Mouse (Mus musculus) adrenal gland, postnatal 10 days (tissue): ENCODE measurements at regions not wholly inside any gene's neighbourhood (a gene's known extent, or its start where the extent isn't known, plus 50 kb on each side); places are given as distances from the start of the nearest gene placed in this dataset.
"Not testable (repeated sequence)": the region's sequence is repeated elsewhere in the genome, so short reads cannot be mapped to it uniquely, and the experiment has no call there.

Experiments used
- DNase-seq: peaks from one replicate; pipeline ENCODE4 v3.0.0; 2021; ENCODE audit warnings: mixed read lengths

DNA sequence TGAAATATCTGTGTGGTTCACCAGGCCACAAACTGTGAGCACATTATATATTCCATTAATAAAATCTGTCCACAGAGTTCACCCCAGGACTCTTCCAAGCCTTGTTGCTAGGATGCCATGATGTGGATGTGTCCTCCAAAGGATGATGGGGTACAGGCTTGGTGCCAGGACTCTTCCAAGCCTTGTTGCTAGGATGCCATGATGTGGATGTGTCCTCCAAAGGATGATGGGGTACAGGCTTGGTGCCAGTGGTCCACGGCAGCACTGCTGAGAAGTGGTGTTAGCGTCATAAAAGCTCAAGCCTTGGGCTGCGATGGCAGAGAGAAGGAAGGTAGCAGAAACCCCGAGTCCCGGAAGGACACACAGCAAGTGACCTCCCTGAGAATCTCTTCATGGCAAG, 153.4 kb downstream of the Srek1 start:
- not testable (repeated sequence) for DNase-seq

DNA sequence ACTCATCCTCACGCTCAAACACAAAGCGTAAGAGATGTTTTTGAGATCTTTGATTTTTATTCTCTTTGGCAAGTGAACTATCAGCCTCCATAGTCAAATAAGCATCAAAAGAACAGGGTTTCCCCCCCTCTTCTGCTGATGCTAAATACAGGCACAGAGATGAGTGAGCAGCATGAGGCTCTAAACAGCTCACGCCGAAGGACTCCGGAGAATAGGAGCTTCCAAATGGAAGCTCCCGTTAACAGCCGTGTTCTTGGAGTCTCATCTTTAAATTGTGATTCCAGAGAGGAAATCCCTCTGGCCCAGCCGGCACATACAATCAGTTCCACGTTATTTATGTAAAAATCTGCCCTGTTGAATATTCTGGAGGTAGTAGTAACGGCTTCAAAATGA, 161.1 kb downstream of the Srek1 start:
- DNase-seq: no peak

DNA sequence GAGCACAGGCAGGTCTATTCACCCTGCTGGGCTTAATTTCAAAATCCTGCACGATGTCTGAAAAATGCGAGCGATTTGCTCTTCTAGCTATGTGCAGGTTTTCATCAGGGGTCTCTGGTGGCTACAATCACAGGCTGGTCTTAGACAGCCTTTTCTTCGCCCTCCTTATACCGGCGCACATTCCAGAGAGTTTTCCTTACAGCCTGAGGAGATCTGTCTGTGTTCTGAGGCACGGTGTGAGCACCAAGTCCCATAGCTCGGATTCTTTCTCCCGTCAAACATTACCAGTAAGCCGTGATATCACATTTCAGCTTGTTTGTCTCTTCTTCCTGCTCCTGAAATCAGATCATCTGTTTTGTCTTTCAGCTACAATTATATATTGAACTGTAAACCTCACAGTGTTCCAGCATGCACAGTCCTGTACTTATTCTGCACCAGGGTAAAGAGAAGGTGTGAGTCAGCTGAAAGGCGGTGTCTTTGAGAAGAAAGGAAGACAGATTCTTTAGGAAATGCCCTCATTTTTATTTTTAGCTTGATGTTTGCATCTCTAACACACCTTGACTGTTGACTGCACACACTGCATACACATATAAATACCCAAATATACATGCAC, 161.6 kb downstream of the Srek1 start:
- DNase-seq: no peak

DNA sequence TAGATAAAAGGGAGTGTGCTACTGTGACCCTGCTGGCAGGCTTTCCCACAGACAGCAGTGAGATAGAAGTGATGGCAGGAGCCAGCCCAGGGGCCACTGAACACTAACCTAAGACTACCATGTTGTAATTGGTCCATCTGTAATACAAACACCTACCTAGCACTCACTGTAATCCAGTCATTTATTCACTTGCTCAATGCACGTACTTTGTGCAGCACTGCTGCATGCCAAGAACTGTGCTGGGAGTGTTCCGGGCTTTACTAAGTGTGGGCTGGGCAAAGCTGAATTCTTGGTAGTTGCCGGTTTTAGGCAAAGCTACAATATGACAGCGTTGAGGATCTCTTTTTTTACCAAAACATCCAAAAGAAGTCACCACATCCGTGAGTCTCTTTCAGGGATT, 172.1 kb downstream of the Srek1 start:
- no peak for DNase-seq

DNA sequence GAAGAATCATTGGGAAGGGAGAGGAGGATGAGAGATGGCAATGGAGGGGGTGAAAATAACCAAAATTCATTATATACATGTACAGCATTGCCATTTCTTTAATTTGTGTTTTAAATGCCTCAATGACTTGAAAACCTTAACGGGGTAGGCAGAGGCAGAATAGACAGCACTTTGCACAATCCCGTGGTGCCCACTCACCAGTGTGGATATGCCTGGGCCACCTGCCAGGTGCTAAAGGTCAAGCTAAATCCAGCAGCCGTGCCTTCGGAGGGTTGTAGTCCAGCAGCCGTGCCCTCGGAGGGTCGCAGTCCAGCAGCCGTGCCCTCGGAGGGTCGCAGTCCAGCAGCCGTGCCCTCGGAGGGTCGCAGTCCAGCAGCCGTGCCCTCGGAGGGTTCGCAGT, 182.0 kb downstream of the Srek1 start:
- no peak for DNase-seq

DNA sequence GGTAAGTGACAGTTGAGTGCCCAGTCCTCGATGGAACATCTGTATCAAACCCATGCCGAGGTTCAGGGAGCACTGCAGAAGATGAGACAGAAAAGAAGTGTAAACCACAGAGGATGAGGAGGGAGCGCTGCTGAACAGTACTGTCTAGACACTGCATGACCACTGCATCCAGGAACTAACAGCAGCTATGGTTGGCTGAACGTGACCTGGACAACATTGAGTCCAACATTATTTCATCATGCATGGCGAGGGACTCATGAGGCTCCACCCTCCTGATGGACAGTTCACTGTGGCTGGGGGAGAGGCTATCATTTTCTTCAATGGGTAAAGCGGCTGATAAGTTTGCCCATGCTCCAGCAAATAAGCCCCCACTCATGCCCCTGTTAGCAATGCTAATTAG, 182.5 kb downstream of the Srek1 start:
- DNase-seq: no peak

DNA sequence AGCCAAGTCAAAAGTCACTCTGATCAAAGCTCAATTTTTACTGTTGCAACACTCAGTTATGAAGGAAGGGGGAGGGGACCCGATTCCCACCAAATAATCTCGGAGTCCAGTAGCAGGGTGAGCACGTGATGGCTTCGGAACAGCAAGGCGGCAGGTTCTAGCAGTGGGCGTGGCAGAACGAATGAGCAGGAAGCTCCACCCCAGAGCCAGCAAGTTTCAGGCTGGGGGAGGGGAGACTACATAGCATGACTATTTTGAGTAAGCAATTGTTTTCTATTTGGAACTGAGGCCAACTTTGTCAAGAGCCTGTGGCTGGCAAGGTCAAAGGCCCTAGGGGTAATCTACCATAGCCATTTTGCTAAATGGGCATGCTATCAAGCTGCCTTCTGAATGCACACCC, 183.0 kb downstream of the Srek1 start:
- DNase-seq: not testable (repeated sequence)

DNA sequence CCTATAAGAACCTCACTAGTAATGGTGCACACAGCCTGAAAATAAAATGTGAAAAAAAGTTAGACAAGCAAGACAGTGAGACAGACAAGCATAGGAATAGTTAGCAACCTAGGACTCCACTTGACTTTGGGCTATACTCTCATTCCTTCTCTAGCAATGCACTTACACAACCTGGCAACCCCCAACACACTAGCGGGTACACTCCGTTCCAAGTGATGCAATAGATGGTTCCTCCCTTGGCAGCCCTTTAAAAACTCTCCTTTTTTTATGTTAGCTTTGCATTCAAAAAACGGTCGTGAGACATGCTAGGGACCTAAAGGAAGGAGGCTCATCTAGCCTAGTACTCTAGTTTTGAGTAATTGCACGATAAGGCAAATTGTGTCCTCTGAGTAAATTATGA, 184.8 kb downstream of the Srek1 start:
- no peak for DNase-seq

DNA sequence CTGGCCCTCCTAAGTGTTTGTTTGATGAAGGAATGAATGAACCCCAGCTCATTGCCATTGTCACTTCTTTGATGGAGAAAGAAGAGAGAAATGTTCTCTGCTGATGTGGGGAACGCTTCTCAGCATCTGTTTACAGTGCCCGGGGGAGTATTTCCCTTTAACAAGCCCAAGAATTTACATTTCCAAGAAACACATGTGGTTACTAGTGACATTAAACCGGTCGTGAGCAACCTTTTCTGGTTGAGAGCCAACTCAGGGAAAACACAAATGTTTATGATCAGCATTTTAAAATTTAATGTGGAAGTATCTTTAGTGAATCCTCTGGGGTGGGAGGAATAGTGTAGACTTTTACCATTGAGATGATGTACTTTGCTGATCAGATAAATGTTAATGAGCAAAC, 197.6 kb downstream of the Srek1 start:
- DNase-seq: no peak

DNA sequence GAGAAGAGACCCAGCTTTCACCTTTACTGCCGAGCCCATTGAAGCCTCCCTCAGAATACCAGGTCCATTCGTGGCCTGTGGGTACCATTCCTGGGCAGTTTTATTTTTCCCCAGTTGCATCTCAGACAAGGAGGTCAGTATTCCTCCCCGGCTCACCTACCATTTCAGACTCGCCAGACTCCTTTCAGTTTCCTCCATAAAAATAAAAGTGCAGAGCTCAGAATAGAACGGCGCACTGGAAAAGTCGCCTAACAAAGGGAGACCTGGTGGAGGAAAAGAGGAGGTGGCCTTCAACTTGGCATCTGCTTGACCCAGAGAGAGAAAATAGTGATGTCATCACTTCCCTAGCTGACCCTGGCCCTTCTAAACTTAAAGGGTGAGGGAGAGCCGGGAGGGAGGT, 209.7 kb downstream of the Srek1 start:
- DNase-seq: no peak

DNA sequence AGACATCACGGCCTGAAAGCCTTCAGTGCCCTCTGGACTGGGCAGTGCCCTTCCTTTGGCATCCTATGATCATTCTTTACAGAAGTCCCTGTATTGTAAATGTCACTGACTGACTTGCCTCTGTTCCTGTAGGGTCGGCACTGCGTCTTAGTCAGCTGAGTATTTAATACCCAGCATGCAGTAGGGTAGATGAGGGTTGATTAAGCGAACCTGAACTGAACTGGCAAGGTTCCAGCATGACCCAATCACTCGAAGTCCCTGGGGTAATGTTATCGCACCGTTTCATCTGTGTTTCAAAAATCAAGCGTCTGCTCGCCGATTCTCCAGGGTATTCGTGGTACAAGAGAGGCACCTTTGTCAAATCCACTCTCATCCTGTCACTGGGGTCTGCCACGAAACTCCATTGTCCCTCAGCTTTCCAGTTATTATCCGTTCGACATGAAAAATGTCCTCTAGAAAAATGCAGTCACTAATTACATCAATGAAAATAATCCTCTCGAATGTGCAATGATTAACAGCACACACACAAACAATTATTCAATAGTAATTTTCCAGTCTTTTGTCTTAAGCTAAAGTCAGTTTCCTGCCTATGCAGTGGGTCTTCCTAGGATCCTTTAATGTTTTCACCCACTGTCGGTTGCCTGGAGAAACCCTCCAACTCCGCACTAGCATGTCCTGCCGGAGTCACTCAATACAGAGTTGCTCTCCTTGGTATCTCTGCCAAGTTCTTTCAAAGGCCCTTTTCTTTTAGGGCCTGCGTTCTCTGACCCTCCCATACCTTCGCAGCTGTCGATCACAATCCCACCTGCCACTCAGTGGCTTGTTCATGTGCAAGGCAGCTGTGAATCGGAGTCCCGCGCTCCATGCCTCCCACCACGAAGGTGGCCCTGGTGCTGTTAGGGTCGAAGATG, 212.4 kb downstream of the Srek1 start:
- DNase-seq: no peak

DNA sequence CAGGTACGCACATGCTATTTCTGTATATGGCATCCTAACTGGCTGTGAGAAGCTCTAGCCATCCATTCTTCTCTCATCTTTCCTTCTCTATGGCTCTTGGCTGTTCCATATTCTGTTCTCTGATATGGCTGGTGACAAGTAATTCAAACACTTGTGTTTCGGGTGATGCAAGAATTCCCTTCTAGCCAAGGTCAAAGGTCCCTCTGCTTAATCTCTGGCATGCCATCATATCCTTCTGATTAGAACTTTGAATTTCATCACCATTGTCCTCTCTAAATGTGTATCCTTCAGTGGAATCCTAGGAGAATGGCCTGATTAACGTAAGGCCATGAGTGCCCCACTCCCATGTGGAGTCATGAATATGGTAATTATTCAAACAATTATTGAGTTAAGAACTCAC, 215.5 kb downstream of the Srek1 start:
- DNase-seq: no peak

DNA sequence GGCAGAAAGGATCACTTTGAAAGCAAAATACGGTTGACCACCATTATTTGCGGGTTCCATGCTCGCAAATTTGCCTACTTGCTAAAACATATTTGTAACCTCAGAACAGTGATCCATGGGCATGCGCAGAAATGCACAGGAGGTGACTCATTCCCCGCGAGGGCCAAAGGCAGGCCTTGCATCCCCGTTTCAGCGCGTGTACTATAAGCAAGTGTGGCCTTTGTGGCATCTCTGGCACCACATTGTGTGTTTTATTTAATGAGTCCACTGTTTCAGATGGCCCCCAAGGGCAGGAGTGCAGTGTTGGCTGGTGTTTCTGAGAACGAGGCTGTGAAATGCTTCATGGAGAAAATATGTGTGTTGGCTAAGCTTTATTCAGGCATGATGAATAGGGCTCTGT, 205.3 kb upstream of the Mast4 start:
- DNase-seq: peak; percentile 75

DNA sequence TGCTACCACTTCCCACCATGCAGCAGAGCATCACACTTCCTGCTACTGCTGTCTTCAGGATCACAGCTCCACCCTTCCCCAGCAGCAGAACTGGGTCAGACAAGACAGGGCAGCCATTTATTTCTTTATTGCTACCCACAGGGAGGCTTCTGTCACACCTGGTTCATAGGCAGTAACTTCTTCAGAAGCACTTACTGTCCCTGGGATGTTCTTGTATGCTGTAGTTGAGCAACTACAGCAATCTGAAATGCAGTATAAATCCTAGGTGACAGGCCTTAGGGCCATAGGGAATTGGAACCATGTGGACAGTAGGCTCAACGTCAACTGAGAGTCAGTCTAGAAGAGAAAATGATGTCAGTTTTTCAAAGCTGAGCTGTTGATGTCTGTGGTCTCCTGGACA, 179.5 kb upstream of the Mast4 start:
- DNase-seq: no peak

DNA sequence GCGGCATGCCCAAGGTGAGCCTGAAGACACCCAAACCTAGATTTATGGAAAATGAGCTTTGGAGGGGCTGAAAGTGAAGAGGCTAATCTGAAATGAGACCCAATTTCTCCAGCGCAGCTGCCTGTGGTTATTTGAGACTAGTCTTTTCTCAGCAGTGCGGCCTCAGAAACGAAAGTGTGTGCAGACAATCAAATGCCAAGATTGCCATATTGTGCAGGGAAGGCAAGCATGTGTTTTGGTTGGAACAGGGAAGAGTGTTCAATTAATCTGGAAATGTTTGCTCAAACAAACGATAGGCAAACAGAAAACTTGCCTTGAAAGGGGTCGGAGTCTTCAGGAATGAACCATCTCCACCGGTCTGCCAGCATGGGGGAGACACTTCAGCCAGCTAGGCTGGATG, 178.2 kb upstream of the Mast4 start:
- no peak for DNase-seq

DNA sequence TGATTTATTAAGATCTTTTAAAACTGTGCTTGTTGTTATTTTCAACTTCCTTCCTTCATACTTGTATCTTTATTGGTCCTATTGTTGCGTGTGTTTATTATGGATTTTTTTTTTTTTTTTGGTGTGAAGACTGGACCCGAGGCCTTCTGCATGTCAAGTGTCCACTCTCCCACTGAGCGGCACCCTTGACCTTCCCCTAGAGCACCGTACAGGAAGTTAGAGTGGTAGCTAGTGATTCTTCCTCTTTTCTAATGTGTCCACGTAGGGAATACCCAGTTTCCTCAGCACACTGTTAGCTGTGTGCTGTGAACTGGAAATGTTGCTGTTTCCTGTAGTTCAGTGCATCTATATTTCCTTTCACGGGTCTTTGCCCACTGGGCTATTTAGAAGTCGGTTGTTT, 170.7 kb upstream of the Mast4 start:
- DNase-seq: no peak

DNA sequence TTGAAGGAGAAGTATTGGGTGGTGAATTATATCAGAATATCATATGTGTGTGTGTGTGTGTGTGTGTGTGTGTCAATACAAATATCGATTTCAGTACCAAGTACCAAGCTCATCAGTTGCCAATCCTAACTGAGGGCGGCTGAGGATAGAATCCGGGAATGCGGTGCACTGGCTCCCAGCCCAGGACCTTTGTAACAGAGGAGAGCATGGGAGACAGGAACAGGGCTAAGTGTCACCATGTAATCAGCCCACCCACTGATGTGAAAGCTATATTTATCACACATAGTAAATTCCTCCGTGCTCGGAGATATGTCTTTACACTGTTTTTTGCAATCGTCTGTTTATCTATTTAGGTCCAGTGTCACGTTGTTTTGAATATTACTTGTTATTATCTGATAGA, 165.1 kb upstream of the Mast4 start:
- DNase-seq: peak; percentile 45

DNA sequence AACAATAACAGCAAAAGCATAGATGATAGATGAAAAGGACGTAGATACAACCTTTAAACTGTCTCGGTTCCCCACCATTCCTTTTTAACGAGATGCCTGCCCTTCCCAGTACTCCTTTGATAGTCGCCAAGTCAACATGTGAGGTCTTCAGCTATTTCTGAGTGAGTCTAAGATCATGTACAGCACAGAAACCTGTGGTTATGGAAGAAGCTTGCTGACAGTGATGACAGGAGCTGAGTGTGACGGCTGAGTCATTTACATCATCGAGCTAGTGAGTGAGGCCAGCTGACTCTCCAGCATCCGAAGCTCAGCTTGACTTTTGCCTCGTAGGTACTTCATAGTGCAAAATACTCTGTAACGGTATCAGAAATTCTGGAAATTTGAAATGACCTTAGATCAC, 160.1 kb upstream of the Mast4 start:
- peak; percentile 29 for DNase-seq

DNA sequence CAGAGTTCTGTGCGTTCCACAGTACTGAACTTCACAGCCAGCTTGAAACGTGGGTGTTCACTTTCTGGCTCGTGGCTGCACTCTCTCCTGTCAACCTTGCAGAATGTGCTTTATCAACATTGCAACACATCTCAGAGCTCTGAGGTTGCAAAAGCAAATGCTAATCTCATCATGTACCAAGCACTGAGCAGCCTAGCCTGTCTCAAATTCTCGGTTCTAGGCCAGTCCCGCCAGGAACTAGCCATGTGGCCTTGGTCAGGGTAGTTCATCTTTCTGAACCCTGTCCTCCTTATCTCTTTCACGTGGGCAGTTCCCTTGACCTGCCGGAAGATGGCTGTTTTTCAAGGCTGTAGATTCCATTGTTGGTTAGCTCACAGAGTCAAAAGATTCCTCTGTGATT, 159.3 kb upstream of the Mast4 start:
- DNase-seq: peak; percentile 72

DNA sequence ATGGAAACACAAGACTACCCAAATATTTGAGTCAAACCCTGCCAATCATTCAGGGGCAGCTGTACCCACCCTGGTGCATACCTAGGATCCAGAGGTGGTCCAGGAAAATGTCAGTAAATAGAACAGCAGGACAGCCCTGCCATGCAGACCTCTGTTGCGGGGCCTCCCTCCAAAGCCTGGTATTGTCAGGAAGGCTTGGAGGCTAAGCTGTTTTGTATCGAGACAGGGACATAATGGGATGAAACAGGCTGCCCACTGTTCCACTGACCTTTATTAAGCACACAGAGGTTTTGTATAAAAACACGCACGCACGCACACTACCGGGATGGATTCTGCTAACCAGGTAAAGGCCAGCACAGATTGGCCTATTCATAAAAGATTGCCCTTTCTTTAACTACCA, 155.8 kb upstream of the Mast4 start:
- no peak for DNase-seq

DNA sequence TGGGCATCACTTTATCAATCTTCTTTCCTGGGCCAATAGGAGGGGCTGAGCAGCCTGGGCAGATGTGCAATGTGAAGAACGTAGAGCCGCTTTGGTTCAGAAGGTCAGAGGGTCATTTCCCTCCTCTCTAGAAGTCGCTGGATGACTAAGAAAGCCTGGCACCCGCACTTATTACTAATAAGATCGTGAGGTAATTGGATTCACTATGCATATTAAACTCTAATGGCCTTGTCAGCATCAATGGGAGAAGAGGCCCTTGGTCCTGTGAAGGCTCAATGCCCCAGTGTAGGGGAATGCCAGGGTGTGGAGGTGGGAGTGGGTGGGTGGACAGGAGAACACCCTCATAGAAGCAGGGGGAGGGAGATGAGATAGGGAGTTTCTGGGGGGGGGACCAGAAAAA, 149.8 kb upstream of the Mast4 start:
- DNase-seq: no peak

DNA sequence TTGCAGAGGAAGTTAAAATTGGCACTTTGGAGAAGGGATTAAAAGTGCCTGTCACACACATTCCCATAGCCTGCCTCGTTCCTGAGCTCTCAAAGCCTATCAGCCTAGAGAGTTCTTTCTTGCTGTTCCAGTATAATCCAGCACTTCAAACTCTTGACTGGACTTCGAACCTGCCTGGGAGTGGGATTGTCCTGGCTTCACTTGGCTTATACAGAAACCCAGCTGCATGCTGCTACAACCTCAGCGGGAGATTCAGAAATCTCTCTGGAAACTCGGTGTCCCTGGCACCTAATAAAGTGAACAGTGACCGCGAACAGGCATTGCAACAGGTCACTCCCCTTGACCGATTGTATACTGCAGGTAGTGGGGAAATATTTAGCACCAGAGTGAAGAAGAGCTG, 149.1 kb upstream of the Mast4 start:
- no peak for DNase-seq

DNA sequence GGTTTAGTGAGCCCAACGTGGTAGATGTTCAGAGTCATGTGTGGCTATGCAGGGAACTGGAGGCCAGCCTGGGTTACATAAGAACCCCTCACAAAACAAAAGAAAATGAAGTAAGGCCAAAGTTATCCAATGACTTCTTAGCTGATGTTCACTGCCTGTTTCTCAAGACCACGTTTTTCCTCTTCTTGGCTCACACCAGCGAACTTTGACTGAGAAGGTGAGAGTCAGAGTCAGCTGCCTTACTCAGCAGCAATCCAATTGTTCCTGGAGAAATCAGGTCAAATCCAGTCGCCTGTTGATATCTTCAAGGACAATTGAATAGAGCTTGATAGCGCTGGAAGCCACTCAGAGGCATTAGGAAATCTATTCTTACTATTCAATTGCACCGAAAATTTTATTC, 142.0 kb upstream of the Mast4 start:
- DNase-seq: no peak

DNA sequence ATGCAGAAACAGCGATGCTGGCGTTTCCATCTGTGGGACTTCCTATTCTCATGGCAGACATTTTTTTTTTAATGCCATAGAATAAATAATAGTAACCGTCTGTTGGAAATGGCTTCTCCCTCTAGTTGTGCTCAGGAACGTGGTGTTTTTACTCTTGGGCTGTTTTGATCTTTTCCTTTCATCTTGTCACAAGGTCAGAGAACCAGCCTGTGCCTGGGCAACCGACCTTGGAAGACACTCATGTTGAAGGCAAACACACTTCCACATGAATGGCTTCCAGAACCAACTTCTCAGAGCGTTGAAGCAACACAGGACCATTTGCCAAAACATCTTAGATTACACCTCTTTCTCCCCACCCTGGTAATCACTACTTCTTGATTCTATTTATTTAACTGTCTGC, 137.9 kb upstream of the Mast4 start:
- DNase-seq: peak; percentile 12
